Mouse (Mus musculus): ENCODE results near the gene Cct6b. TPM values are rescaled to one million over a fixed set of nuclear protein-coding genes. Genes with fewer than 3 reads are reported as not detected.

The Cct6b gene
- polyA plus RNA-seq, 1 experiment from 2014 or later = 0.14 TPM

- DNase-seq (ENCODE audit: low spot score) = no peak
- no peaks in the 10 kb centered on the region for H3K36me3 ChIP-seq
- 72% methylated on average over 5 of the region's 5 CpGs for WGBS
- peaks cover 3% of the 10 kb centered on the region; the same call in 1 of the 2 replicates for H3K27me3 ChIP-seq (ENCODE audit: insufficient read depth, poor library complexity, severe bottlenecking)
- H3K9me3 ChIP-seq = no peaks in the 10 kb centered on the region
- no peaks in the 10 kb centered on the region for H3K4me1 ChIP-seq
- no peak overlapping the region for H3K4me3 ChIP-seq
- no peak overlapping the region for H3K27ac ChIP-seq
These were observed 73.6 kb downstream of the Cct6b start for GRCm38 (mm10) chr11:82690476-82690875.

DNA sequence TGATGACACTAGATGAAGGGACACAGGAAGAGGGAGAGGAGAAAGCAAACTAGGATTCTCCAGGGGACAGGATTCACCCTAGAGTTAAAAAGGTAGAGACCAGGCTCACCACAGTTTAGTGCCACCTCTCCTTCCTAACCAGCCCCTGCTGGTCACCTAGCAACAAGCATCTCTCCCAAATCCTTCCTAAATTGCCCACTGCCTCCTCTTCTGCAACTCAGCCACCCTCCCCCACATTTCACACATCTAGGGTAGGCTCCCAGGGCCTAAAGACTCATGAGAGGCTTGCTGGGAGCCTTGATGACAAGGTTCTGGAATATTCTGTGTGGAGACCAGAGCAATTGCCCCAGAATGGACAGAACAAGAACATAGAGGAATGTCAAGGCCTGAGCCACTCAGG, 76.5 kb downstream of the Cct6b start:
- H3K36me3 ChIP-seq = no peaks in the 10 kb centered on the region
- no peaks in the 10 kb centered on the region for H3K9me3 ChIP-seq
- H3K27ac ChIP-seq = no peak overlapping the region
- DNase-seq (ENCODE audit: low spot score) = no peak
- no peaks in the 10 kb centered on the region for H3K4me1 ChIP-seq
- H3K4me3 ChIP-seq = no peak overlapping the region
- H3K27me3 ChIP-seq (ENCODE audit: insufficient read depth, poor library complexity, severe bottlenecking) = peaks cover 24% of the 10 kb centered on the region

- H3K27me3 ChIP-seq (ENCODE audit: insufficient read depth, poor library complexity, severe bottlenecking) = peaks cover 32% of the 10 kb centered on the region
- no peak overlapping the region for H3K27ac ChIP-seq
- H3K9me3 ChIP-seq = no peaks in the 10 kb centered on the region
- H3K4me3 ChIP-seq = no peak overlapping the region
- DNase-seq (ENCODE audit: low spot score) = no peak
- H3K4me1 ChIP-seq = no peaks in the 10 kb centered on the region
- H3K36me3 ChIP-seq = no peaks in the 10 kb centered on the region
- WGBS = 90% methylated on average over 6 of the region's 6 CpGs
These were observed 79.4 kb downstream of the Cct6b start for GRCm38 (mm10) chr11:82684676-82685075.

DNA sequence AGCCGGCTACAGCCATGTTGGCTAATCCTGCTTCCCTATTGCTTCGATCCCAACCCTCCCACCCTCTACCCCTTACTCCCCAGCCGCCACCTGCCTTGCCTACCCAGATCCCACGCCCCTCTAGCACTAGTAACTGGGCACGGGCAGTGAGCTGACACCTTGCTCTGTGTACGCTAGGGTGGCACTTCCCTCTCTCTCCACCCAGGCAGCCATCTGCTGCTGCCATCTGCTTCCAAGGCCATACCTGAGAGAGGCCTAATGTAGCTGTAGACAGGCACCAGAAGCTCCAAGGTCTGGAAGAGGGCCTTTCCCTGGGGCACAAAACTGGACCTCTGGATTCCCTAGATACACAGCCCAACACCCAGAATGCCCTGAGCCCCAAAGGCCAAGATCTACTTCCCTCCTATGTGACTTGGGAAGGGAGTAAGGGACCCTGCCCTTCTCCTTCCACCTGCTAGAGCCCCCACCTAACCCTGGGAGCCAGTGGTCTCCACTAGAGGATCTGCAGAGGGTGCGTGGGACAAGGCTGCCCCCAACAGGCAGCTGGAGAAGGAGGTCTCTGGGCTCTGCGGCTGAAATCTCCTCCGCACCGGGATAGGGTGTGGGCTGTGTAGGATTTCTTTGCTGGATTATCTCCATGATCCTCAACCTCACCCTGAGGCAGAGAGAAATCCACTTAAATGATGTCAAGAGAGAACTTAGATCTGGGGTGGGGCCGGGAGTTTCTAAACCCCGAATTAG, 80.2 kb downstream of the Cct6b start:
- DNase-seq (ENCODE audit: low spot score) = no peak
- no peaks in the 10 kb centered on the region for H3K9me3 ChIP-seq
- H3K4me3 ChIP-seq = no peak overlapping the region
- H3K27ac ChIP-seq = no peak overlapping the region
- H3K27me3 ChIP-seq (ENCODE audit: insufficient read depth, poor library complexity, severe bottlenecking) = peaks cover 32% of the 10 kb centered on the region
- no peaks in the 10 kb centered on the region for H3K36me3 ChIP-seq
- H3K4me1 ChIP-seq = no peaks in the 10 kb centered on the region
- 49% methylated on average over 12 of the region's 12 CpGs for WGBS

GRCm38 (mm10) chr11:82678561-82678960, 85.6 kb downstream of the Cct6b start:
- peaks cover 16% of the 10 kb centered on the region for H3K27me3 ChIP-seq (ENCODE audit: insufficient read depth, poor library complexity, severe bottlenecking)
- no peaks in the 10 kb centered on the region for H3K4me1 ChIP-seq
- DNase-seq (ENCODE audit: low spot score) = no peak
- no peak overlapping the region for H3K4me3 ChIP-seq
- no peaks in the 10 kb centered on the region for H3K36me3 ChIP-seq
- no peak overlapping the region for H3K27ac ChIP-seq
- 85% methylated on average over 12 of the region's 12 CpGs for WGBS
- H3K9me3 ChIP-seq = no peaks in the 10 kb centered on the region

Other genes starting within 250 kb of the Cct6b start
- gene Zfp830, start within 50 bp of the Cct6b start, polyA plus RNA-seq (2016; fragmentation: Nextera tagmentation; extraction: Ambion mirVana) = 29.6 and 37.3 TPM in 2 replicates
- 31.8 and 32.4 TPM in 2 replicates for gene Lig3, start 16.8 kb upstream of the Cct6b start, polyA plus RNA-seq (2016; fragmentation: Nextera tagmentation; extraction: Ambion mirVana)
- 7.5 and 7.9 TPM in 2 replicates for gene Rffl, start 106.9 kb upstream of the Cct6b start, polyA plus RNA-seq (2016; fragmentation: Nextera tagmentation; extraction: Ambion mirVana)
- gene Rad51d, start 126.3 kb upstream of the Cct6b start, polyA plus RNA-seq (2016; fragmentation: Nextera tagmentation; extraction: Ambion mirVana) = 14.2 and 16.6 TPM in 2 replicates
- gene Fndc8, start 127.8 kb upstream of the Cct6b start, polyA plus RNA-seq (2016; fragmentation: Nextera tagmentation; extraction: Ambion mirVana) = 0.06 and 0.11 TPM in 2 replicates
- 29.1 and 37.7 TPM in 2 replicates for gene Nle1, start 144.1 kb upstream of the Cct6b start, polyA plus RNA-seq (2016; fragmentation: Nextera tagmentation; extraction: Ambion mirVana)
- 185 and 294 TPM in 2 replicates for gene Unc45b, start 146.2 kb upstream of the Cct6b start, polyA plus RNA-seq (2016; fragmentation: Nextera tagmentation; extraction: Ambion mirVana)
- gene Slfn5, start 187.0 kb upstream of the Cct6b start, polyA plus RNA-seq (2016; fragmentation: Nextera tagmentation; extraction: Ambion mirVana) = 0.35 and 0.86 TPM in 2 replicates
- gene Slfn9, start 227.5 kb upstream of the Cct6b start, polyA plus RNA-seq (2016; fragmentation: Nextera tagmentation; extraction: Ambion mirVana) = 12.6 and 17.8 TPM in 2 replicates

Measured in heart, embryonic 10.5 days (tissue).